Mouse (Mus musculus) testis, adult 2 months (tissue): ENCODE measurements around the gene Fadd.

Source experiments
- CTCF ChIP-seq: fragments of 200-500 bp; IDR thresholded peaks from 2 replicates; pipeline ENCODE4 v1.5.1; 2012; ENCODE audit warnings: low read depth, mild to moderate bottlenecking, inconsistent platforms, low read length, moderate library complexity; ENCODE audit not compliant: control insufficient read depth, insufficient read depth, insufficient replicate concordance
- POLR2A ChIP-seq: fragments of 200-500 bp; IDR thresholded peaks from 2 replicates; pipeline ENCODE4 v1.6.1; 2012; ENCODE audit warnings: low read depth, mild to moderate bottlenecking, inconsistent platforms, low read length, moderate library complexity; ENCODE audit not compliant: control insufficient read depth

- TF ChIP-seq CTCF (no peak), POLR2A (no peak)
Measured at GRCm38 (mm10) chr7:144569428-144569827, 12.8 kb downstream of the Fadd start.
